Mouse (Mus musculus) spleen, adult 2 months (tissue): ENCODE data around the gene Dennd5b. TPM values are rescaled to one million over a fixed set of nuclear protein-coding genes. Genes with fewer than 3 reads are reported as not detected.
A peak's percentile ranks its signal among the peaks of the same experiment; 100 is the strongest.

Source experiments
- DNase-seq, 2 experiments: peaks; one replicate each; pipeline versions ENCODE4 v3.0.0 to v3.0.0-alpha.2; 2012 to 2021; ENCODE audit warnings: low spot score in 2 of 2, low read depth in 1 of 2
- H3K27ac ChIP-seq: fragments of 200-500 bp; 2 replicates; pipeline ENCODE4 v1.5.1; 2012; ENCODE audit warnings: low read length, inconsistent platforms; ENCODE audit not compliant: insufficient read depth
- H3K27me3 ChIP-seq: fragments of 200-500 bp; 2 replicates; pipeline ENCODE4 v1.6.1; 2012; ENCODE audit warnings: mild to moderate bottlenecking, moderate library complexity, low read length, inconsistent platforms; ENCODE audit not compliant: control insufficient read depth, insufficient read depth
- H3K36me3 ChIP-seq: fragments of 200-500 bp; 2 replicates; pipeline ENCODE4 v1.6.1; 2012; ENCODE audit warnings: mild to moderate bottlenecking, low read length, inconsistent platforms; ENCODE audit not compliant: control insufficient read depth, insufficient read depth
- H3K4me1 ChIP-seq: fragments of 200-500 bp; 2 replicates; pipeline ENCODE4 v1.6.1; 2011; ENCODE audit warnings: inconsistent platforms; ENCODE audit not compliant: control insufficient read depth, insufficient read depth, insufficient read length
- H3K4me3 ChIP-seq: fragments of 200-500 bp; 2 replicates; pipeline ENCODE4 v1.5.1; 2011; ENCODE audit warnings: mild to moderate bottlenecking, inconsistent platforms; ENCODE audit not compliant: insufficient read depth, insufficient read length; ENCODE audit errors: extremely low read depth
- CTCF ChIP-seq: fragments of 200-500 bp; IDR thresholded peaks from 2 replicates; pipeline ENCODE4 v1.5.1; 2011; ENCODE audit warnings: mild to moderate bottlenecking, inconsistent platforms; ENCODE audit not compliant: insufficient read depth, insufficient read length, insufficient replicate concordance; ENCODE audit errors: extremely low read depth
- POLR2A ChIP-seq: fragments of 200-500 bp; IDR thresholded peaks from 2 replicates; pipeline ENCODE4 v1.6.1; 2011; ENCODE audit warnings: low read depth, low read length, inconsistent platforms
- WGBS: fragments of 180-500 bp; shearing (Covaris S2); methylation state at CpG from one replicate; pipeline ENCODE4 v1.1.7; 2018; 5-methylcytosine and 5-hydroxymethylcytosine counted together
- polyA plus RNA-seq: library from polyadenylated mRNA; depleted of rRNA; stranded (reverse); fragments of >200 nt; gene quantifications from 2 replicates; pipeline ENCODE4 v1.2.3, GENCODE M21; 2012

Dennd5b gene
- polyA plus RNA-seq, 1 experiment = 5.1 TPM

GRCm38 (mm10) chr6:148986003-148986402, 115.5 kb downstream of the Dennd5b start:
- Histone ChIP-seq H3K27ac (peak overlapping the region; percentile 2; the same call in 1 of the 2 replicates), H3K4me3 (no peak overlapping the region), H3K36me3 (no peaks in the 10 kb centered on the region), H3K27me3 (no peaks in the 10 kb centered on the region), H3K4me1 (peaks cover 2% of the 10 kb centered on the region; the same call in 1 of the 2 replicates)
- peak in 1 of 2 experiments; percentile 44 for DNase-seq
- TF ChIP-seq CTCF = no peak
- 67% methylated on average over 4 of the region's 4 CpGs for WGBS

GRCm38 (mm10) chr6:148980495-148980894, 121.0 kb downstream of the Dennd5b start:
- no peak for DNase-seq
- no peaks in the 10 kb centered on the region for H3K27me3 ChIP-seq
- no peak overlapping the region for H3K27ac ChIP-seq
- TF ChIP-seq POLR2A = no peak
- TF ChIP-seq CTCF = no peak
- no peaks in the 10 kb centered on the region for H3K36me3 ChIP-seq
- H3K4me3 ChIP-seq = no peak overlapping the region
- 55% methylated on average over 3 of the region's 3 CpGs for WGBS
- H3K4me1 ChIP-seq = no peaks in the 10 kb centered on the region; the same call in 1 of the 2 replicates

- H3K27me3 ChIP-seq = no peaks in the 10 kb centered on the region
- no peak overlapping the region for H3K27ac ChIP-seq
- WGBS = 84% methylated on average over 3 of the region's 3 CpGs
- no peaks in the 10 kb centered on the region; the same call in 1 of the 2 replicates for H3K4me1 ChIP-seq
- no peak overlapping the region for H3K4me3 ChIP-seq
- DNase-seq = no peak
- H3K36me3 ChIP-seq = no peaks in the 10 kb centered on the region
- no peak for TF ChIP-seq CTCF
- TF ChIP-seq POLR2A = no peak
Measured at GRCm38 (mm10) chr6:148975096-148975495, 126.4 kb downstream of the Dennd5b start.

- no peaks in the 10 kb centered on the region for H3K36me3 ChIP-seq
- no peak overlapping the region for H3K4me3 ChIP-seq
- H3K27ac ChIP-seq = no peak overlapping the region
- no peaks in the 10 kb centered on the region for H3K27me3 ChIP-seq
- WGBS = 88% methylated on average over 2 of the region's 2 CpGs
- no peak for DNase-seq
- no peaks in the 10 kb centered on the region; the same call in 1 of the 2 replicates for H3K4me1 ChIP-seq
- no peak for TF ChIP-seq POLR2A
- TF ChIP-seq CTCF = no peak
Measured at GRCm38 (mm10) chr6:148972891-148973290, 128.6 kb downstream of the Dennd5b start.

- Histone ChIP-seq H3K4me1 (no peaks in the 10 kb centered on the region; the same call in 1 of the 2 replicates), H3K27me3 (no peaks in the 10 kb centered on the region), H3K27ac (no peak overlapping the region), H3K36me3 (no peaks in the 10 kb centered on the region), H3K4me3 (no peak overlapping the region)
- no peak for TF ChIP-seq CTCF
- no peak for TF ChIP-seq POLR2A
- no peak for DNase-seq
- 81% methylated on average over 9 of the region's 9 CpGs for WGBS
Measured at GRCm38 (mm10) chr6:148972059-148972848, 129.2 kb downstream of the Dennd5b start.

GRCm38 (mm10) chr6:148971385-148971940, 130.0 kb downstream of the Dennd5b start:
- H3K36me3 ChIP-seq = no peaks in the 10 kb centered on the region
- WGBS = 34% methylated on average over 9 of the region's 9 CpGs
- TF ChIP-seq POLR2A (no peak), CTCF (no peak)

GRCm38 (mm10) chr6:148961285-148961684, 140.2 kb downstream of the Dennd5b start:
- Histone ChIP-seq H3K4me3 (no peak overlapping the region), H3K27ac (no peak overlapping the region), H3K4me1 (no peaks in the 10 kb centered on the region), H3K27me3 (no peaks in the 10 kb centered on the region), H3K36me3 (no peaks in the 10 kb centered on the region)
- WGBS = 42% methylated on average over 1 of the region's 1 CpGs
- DNase-seq = no peak
- TF ChIP-seq POLR2A (no peak), CTCF (no peak)

More at GRCm38 (mm10) chr6:148971385-148971940, 130.0 kb downstream of the Dennd5b start:
- H3K4me3 ChIP-seq = no peak overlapping the region
- no peak for DNase-seq
- H3K4me1 ChIP-seq = no peaks in the 10 kb centered on the region; the same call in 1 of the 2 replicates
- no peaks in the 10 kb centered on the region for H3K27me3 ChIP-seq
- no peak overlapping the region for H3K27ac ChIP-seq
